Mouse (Mus musculus): Measurements from ENCODE around the gene Eif4ebp2.

The Eif4ebp2 gene

DNA sequence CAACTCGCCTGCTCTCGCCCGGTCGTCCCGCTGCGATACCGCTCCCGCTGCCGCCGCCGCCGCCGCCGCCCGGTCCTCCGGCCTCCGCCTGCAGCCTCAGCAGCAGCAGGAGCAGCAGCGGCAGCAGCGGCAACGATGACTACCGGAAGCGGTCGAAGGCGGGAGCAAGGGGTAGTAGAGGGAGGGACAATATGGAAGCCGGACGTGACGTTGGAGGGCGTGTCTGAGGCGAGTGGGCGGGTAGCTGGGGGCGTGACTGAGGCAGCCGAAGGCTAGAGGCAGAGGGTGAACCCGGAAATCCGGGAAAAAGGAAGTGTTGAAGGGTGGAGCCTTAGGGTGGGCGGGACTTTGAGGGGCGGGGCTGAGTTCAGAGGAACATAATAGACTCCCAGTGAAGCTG is at the start of gene Eif4ebp2:
Eif4ebp2 (minus strand) TSS at position 17 of the 400 bp plus-strand sequence.
- DNase-seq: peak; percentile 99

DNA sequence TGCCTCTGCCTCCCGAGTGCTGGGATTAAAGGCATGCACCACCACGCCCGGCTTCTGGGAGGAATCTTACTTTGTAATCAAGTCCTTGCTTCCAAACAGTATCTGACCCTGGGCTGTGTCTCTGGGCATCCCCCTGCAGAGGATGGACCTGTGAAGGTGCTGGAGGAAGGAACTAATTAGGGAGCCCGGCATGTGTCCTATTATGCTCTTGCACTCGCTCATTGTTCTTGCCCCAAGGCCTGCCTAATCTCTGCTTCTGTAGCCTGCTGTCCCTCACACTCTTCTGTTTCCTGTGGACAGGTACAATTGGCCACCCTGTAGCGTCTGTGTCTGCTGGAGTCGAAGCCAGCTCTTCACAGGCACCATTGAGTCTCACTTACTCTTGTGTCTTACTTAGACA is 48.3 kb upstream of the Eif4ebp2 start:
- no peak for DNase-seq

DNA sequence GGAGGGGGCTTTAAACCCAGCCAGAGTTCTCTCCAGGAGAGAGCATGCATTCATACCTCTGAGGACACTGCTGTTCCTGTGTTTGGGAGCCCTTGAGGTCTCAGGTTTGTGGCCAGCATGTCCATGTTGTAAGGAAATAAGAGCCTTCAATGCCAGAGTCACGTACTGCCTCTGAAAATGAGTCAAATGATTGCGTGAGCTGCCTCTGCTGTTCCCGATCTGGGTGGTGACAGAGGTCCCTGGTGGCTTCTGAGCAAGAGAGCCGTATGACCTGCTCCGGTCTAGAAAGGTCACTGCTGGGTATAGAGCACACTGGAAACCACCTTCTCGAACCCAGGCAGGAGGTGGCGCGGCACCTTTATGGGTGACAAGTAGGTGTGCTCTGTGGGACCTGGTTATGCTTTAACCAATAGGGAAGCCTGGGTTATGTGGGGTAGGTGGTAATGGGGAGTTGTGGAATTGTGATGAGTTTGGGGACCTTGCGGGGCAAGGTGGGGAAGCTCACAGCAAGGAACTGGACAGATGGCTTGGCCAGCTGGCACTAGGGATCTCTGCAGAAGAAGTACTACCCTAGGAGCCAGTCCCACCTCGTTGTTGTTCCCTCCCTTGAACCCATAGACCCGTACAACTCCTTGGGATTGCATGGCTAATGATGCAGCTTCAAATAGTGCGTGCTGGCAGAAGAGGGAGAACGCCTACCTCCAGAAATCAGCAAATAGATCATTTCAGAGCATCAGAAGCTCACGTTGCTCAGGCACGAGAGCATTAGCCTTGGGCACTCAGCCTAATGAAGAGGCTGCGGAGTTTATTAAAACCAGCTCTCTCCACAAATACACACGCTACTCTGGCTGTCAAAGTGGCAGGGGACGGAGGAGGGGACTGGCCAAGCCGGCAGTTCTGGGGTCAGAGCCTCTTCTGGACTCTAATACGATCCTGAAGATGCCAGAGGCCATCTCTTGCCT is 47.3 kb upstream of the Eif4ebp2 start:
- DNase-seq: no peak

DNA sequence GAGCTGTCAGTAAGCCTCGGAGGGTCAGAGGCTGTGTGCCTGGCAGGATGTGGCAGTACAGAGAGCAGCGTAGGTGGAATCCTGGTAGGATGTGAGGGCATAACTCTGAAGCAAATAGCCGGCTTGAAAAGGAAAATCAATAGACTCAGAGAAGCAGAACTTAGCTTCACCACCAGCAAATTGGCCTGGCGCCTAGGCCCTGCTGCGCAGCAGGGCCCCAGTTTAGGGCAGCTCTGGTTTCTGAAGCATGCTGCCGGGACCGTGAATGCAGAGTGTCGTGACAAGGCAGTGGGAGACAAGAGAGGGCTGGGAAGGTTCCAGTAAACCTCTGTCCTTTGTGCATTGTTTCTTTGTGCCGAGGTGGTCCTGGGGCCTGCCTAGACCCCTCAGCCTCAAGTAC is 43.8 kb upstream of the Eif4ebp2 start:
- DNase-seq: no peak

DNA sequence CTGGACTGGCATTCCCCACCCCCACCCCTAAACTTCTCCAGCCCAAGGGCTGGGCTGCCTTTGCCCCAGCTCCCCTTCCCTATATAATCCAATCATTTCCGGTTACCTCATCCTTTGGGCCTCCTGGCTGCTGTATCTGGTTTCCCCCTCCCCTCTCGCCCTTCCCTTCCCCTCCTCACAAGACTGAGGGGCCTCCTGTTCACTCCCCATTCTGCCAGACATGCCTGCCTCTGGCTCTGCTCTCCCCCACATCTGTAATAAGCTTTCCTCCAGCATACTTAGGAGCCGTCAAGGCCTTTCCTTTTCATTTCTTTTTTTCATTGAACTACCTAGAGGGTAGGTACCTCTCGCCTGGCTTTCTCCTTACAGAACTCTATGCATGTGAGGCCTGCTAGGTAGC is 43.0 kb upstream of the Eif4ebp2 start:
- no peak for DNase-seq

DNA sequence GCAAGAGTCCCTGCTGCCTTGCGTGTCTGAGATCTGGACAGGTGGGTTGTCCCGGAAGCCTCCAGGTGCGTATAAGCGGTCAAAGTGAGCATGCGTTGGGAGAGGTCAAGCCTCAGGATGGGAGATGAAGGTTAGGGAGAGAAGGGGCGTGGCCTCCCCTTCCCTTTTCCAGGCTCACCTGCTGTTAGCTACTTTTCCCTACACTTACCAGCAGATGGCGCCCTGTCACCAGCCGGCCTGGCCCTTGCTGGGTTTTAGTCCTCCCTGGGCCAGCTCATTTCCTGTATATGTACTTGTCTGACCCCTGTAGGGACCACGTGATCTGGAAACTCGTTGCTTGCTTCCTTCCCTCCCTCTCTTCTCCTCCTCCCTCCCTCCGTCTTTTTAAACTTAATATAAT is 39.6 kb upstream of the Eif4ebp2 start:
- peak; percentile 85 for DNase-seq

DNA sequence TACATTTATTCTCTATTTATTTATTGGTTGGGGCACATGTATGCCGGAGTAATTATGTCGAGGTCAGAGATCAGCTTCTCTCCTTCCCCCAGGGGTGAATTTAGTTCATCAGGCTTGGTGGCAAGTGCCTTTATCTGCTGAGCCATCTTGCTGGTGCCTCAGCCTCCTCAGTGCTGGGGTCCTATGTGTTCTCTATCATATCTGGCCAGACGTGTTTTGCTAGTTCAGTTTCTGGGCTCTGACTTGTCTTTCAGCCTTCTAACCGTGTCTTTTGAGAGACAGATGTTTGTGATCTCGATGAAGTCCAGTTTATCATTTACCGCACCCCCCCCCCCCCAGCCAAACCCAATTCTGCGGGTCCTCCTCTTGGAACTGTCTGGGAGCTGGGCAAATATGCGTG is 39.1 kb upstream of the Eif4ebp2 start:
- DNase-seq: no peak

GRCm38 (mm10) chr10:61488522-61489110 is 36.2 kb upstream of the Eif4ebp2 start:
- DNase-seq: no peak

- DNase-seq: no peak
Measured at GRCm38 (mm10) chr10:61486551-61487339, 34.3 kb upstream of the Eif4ebp2 start.

- no peak for DNase-seq
Measured at GRCm38 (mm10) chr10:61484801-61485200, 32.3 kb upstream of the Eif4ebp2 start.

DNA sequence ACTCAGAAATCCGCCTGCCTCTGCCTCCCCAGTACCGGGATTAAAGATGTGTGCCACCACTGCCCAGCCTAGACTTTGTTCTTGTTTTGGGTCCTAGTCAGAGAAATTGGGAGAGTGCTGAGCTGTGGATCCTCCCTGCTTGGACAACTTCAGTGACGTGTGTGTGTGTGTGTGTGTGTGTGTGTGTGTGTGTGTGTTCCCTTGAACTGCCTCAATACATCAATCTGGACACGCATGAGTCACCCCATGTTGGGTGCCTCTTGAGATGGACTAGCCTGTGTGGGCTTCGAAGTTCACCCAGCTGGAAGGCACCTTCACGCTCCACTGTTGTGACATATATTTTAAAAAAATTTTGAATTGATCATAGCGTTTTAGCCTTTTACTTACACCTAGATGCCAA is 30.3 kb upstream of the Eif4ebp2 start:
- no peak for DNase-seq

- DNase-seq: no peak
Measured at GRCm38 (mm10) chr10:61480488-61480887, 28.0 kb upstream of the Eif4ebp2 start.

- DNase-seq: no peak
Measured at GRCm38 (mm10) chr10:61479927-61480326, 27.5 kb upstream of the Eif4ebp2 start.

DNA sequence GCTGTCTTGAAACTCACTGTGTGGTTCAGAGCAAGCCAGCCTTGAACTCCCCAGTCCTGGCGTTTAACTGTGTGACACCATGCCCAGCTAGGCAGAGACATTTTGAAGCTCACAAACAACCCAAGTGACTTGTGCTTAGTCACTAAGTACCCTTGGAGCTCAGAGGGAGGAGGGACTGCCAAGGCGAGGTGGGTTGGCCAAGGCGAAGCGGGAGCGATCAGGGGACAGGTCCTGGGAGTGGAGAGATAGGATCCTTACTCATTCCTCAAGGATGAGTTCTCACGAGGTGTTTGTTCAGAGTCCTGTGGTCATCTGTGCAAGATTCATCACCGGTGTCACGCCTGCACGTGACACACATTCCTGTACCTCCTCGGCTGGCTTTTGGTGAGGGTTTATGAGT is 27.0 kb upstream of the Eif4ebp2 start:
- no peak for DNase-seq

DNA sequence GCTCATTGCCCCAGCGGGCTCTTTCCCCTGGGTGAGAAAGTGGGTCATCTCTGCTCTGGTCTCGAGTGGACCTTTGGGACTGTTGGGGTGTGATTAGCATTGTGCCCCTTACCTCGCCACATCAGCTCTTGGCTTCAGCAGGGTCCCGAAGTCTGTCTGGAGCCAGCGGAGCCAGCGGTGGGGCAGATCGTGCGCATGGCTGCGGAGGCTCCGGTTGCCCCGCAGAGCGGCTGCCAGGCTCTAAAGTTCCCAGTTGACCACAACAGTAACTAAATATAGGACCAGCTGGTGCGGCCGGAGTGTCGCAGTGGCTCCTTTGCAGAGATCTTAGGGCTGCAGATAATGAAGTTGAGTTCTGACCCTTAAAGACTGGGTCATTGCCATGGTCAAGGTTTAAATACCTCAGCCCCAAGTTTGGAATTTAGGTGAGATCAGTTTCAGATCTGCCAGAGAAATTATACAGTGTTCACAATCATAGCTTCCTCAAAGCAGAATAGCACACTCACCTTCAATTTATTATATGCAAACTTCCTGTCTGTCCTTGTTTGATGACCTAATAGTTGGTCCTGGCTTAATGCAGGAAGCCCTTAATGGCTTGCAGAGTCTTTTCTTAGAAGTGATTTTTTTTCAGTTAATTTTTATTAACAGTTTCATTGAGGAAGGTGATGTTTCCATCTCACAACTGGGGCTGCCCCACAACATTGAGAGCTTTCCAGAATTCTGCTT is 24.1 kb upstream of the Eif4ebp2 start:
- no peak for DNase-seq

DNA sequence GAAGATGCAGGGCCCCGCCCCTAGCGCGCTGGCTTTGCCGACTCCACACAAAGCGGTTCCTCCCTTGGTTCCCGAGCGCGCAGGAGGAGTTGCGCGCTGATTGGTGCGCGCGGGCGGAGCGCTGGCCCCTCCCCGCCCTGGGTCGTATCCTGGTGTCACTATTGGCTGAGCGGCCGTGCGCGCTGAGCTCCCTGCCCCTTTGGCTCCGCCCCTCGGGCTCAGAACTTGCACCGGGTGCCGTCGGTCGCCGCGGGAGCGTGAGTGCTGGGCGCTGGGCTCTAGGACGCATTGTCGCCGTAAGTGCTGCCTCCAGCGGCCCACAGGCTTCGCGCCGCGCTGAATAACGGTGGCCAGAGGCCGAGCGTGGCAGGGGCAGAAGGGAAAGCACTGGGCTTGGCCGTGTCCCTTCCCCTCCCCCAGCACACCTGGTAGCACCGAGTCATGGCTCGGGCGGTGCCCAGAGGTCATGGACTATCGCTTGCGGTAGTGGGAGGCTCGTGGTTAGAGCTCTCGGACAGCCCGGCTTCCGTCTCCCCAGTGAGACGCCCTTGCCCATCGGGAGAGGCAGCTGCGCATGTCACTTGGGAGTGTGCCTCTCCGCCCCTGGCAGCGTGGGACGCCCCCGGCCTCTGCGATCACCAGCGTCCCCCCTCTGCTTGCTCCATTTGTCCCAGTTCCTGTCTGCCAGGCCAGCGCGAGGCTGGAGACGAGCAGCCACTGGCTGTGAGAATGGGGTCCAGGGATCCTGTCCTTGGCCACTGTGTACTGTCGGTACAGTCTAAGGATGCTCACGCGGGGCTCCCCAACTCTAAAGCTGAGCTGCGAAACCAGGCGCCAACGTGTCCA is 23.4 kb upstream of the Eif4ebp2 start, which contains the start of gene Lrrc20:
Lrrc20 (plus strand) TSS at position 208 of the 846 bp plus-strand sequence.
- peak; percentile 94 for DNase-seq

DNA sequence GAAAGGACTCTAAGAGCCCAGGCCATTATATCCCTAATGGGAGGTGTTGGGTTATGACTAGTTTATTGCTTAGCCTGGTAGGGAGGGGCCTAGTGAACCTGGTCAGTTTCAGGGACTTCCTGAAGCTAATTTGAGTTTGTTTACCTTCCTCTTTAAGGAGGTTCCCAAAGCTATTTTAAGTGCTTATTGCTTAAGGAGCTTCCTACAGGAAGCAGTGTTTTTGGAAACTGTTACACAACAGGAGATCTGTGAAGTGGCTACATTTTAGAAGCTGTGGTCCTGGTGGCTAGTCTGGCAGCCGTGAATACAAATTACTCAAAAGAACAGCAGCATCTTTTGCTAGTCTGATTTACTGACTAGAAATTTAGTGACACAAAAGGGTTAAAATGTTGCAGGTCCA is 21.9 kb upstream of the Eif4ebp2 start:
- no peak for DNase-seq

DNA sequence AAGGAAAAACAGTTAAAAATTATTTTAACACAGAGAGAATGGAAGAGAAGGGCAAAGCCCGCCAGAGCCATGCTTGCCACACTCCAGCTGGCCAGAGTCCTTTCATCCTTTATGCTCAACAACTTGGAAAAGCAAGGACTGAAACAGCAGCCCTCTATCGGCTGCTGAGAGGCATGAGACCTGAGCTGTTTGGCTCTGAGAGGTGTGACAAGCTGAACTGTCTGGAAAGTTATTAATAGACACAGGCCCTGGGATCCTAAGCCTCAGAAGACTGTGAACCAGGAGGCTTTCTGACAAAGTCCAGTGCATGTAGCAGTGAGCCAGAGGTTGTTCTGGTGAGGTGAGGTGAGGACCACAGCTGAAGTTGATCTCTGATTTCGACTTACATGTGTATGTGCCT is 21.2 kb upstream of the Eif4ebp2 start:
- DNase-seq: no peak

GRCm38 (mm10) chr10:61468900-61469299 is 16.4 kb upstream of the Eif4ebp2 start:
- DNase-seq: no peak

DNA sequence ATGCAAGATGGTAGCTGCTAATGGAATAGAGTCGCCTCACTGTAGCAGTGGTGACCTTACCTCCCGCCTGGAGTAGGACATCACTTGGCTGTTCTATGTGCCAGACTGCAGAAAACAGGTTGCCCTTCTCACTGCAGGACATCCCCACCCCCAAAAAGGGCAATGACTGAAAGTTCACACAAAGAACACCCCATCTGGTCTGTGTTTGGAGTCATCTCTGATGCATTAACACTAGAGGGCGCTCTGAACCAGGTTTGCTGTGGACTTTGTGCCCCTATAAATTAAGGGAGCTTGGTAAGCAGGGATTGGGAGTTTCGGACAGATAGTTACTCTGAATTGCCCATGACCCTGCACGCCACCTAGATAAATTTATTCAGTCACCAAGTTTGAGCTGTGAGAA is 14.4 kb upstream of the Eif4ebp2 start:
- peak; percentile 32 for DNase-seq

- no peak for DNase-seq
Measured at GRCm38 (mm10) chr10:61466242-61466641, 13.8 kb upstream of the Eif4ebp2 start.

DNA sequence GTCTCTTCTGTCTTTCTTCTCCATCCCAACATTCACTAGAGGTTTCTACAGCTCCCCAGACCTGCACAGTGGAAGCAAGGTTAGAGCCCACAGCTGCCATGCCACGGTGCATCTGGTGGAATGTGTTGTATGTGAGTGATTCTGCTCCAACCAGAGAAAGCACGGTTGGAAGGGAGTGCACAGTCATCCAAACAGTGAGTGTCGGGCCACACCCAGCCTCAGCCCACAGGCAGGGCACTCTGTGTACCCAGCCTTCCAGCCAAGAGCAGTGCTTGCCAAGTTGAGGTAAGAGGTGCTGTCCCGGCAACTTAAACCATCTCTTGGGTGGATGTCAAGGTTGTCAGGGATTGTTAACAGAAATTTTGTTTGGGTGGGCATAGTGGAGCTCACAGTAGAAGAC is 12.5 kb upstream of the Eif4ebp2 start:
- DNase-seq: no peak
